Mouse (Mus musculus): ENCODE measurements around the gene Tbc1d19.

DNA sequence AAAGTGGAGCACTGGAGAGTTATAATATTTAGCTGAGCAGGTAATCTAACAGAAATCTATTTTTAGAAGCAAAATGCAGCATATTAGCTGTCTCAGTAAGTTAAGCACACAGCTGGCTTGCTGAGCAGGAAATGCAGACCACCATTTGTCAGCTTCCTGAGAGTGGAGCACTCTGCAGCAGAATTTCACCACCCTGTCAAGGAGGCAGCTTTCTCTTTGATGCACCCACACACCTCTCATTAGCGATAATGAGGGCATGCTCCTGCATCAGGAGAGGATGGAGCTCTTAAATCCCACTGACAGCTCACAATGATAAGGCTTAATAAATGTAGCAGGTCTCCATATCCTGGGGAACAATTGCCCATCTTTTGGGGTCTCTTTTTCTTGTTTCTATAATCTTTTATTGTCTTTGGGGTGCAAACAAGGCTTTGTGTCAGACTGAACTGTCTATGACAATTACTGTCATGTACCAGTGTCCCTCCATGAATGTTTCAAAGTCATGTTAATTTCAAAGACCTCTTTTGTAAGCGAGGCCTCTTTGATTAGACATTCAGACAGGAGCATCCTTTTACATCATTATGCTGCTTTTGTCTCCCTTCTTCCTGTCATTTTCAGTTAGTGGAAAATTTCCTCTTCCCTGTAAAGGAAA is 39.0 kb downstream of the Tbc1d19 start:
- TF ChIP-seq GATA1 (IDR thresholded peaks at IDR 0.05; ENCODE audit: borderline replicate concordance, low read length) = no peak
- no peak for TF ChIP-seq FLI1 (IDR thresholded peaks at IDR 0.05; ENCODE audit: low read length)
